23 mouse cellular contexts compared by ENCODE assay signal in genomic region chr10:19627748-19628147, GRCm38 (mm10). TPM values are rescaled to one million over a fixed set of nuclear protein-coding genes. Genes with fewer than 3 reads are reported as not detected.
DNase-seq lines count a peak whose midpoint lies in the region; ATAC-seq and TF ChIP-seq lines count a peak whose summit lies in the region.
"Had no signal": no experiment of that assay in that cellular context is flagged by ENCODE, and none has a peak within 500 bp of the region (broad histone marks: within the 10 kb centered on the region; RNA-seq: fewer than 3 reads in every experiment).

No protein-coding gene starts in this region.

- H3K36me3 ChIP-seq in heart, embryonic 11.5 days (ENCODE audit: control insufficient read depth, insufficient read depth, low read length): no peaks in the 10 kb centered on the region
- H3K36me3 ChIP-seq: midbrain, embryonic 10.5 days; stomach, embryonic 15.5 days had no signal

- H3K9me3 ChIP-seq in heart, embryonic 11.5 days (replicated peaks; ENCODE audit: control insufficient read depth, low read length): no peaks in the 10 kb centered on the region
- H3K9me3 ChIP-seq: midbrain, embryonic 10.5 days; stomach, embryonic 15.5 days had no signal

- no peak for TF ChIP-seq POLR2A in cerebellum, adult 2 months (IDR thresholded peaks at IDR 0.05; ENCODE audit: borderline replicate concordance, insufficient read depth, low read length)

- no peak overlapping the region for H3K27ac ChIP-seq in heart, embryonic 11.5 days (ENCODE audit: low read depth, low read length)
- no peak overlapping the region for H3K27ac ChIP-seq in cerebellum, adult 2 months (ENCODE audit: insufficient read depth, low read length)
- H3K27ac ChIP-seq: midbrain, embryonic 10.5 days; stomach, embryonic 15.5 days had no signal

- H3K4me1 ChIP-seq in heart, embryonic 11.5 days (ENCODE audit: control insufficient read depth, insufficient read depth, low read length): no peaks in the 10 kb centered on the region
- no peaks in the 10 kb centered on the region for H3K4me1 ChIP-seq in cerebellum, adult 2 months (ENCODE audit: control insufficient read depth, insufficient read depth, low read length)
- H3K4me1 ChIP-seq: midbrain, embryonic 10.5 days; stomach, embryonic 15.5 days had no signal

- ATAC-seq in heart, embryonic 11.5 days (replicated peaks; ENCODE audit: insufficient number of reproducible peaks, low FRiP score, low TSS enrichment): no peak
- ATAC-seq in erythroid progenitor cell, adult 5-6 weeks (replicated peaks; ENCODE audit: low FRiP score, poor library complexity, severe bottlenecking): no peak
- ATAC-seq: forebrain, postnatal 0 days had no signal

- WGBS in heart, embryonic 11.5 days (ENCODE audit: insufficient replicate concordance): 81% methylated on average over 4 of the region's 4 CpGs
- 60% methylated on average over 4 of the region's 4 CpGs for WGBS in cerebellum, adult 2 months

- intact Hi-C loops in heart, postnatal 36 days (cut with DNase I): no loop called here

- H3K27me3 ChIP-seq in heart, embryonic 11.5 days (ENCODE audit: control insufficient read depth, insufficient read depth, low read length): no peaks in the 10 kb centered on the region
- no peaks in the 10 kb centered on the region for H3K27me3 ChIP-seq in cerebellum, adult 2 months (ENCODE audit: control insufficient read depth, insufficient read depth, low read length)
- H3K27me3 ChIP-seq: CH12.LX; stomach, embryonic 15.5 days had no signal

- H3K9ac ChIP-seq in heart, embryonic 11.5 days (ENCODE audit: low read depth, low read length): no peak overlapping the region
- H3K9ac ChIP-seq: forebrain, postnatal 0 days; stomach, embryonic 15.5 days had no signal

- no peak overlapping the region for H3K4me2 ChIP-seq in heart, embryonic 11.5 days
- H3K4me2 ChIP-seq: stomach, embryonic 15.5 days had no signal

- no peak for TF ChIP-seq CTCF in cerebellum, adult 2 months (IDR thresholded peaks at IDR 0.05; ENCODE audit: borderline replicate concordance, insufficient read depth, low read depth, low read length)

- no peak overlapping the region for H3K4me3 ChIP-seq in heart, embryonic 11.5 days (ENCODE audit: low read depth, low read length)
- H3K4me3 ChIP-seq in cerebellum, adult 2 months (replicated peaks; ENCODE audit: insufficient read depth, low read depth, low read length): no peak overlapping the region
- H3K4me3 ChIP-seq: erythroblast, embryonic 14.5 days; midbrain, embryonic 10.5 days; stomach, embryonic 15.5 days had no signal

- DNase-seq in gastrocnemius, adult 18-20 months (ENCODE audit: low spot score): peak; percentile 73
- DNase-seq in gastrocnemius, postnatal 4 days (ENCODE audit: low spot score in 2 of 2): no peak
- DNase-seq in heart, postnatal 36 days: peak; percentile 30 to 34
- DNase-seq in adipocyte (ENCODE audit: low spot score): peak; percentile 34
- peak; percentile 74 for DNase-seq in lung, postnatal 25 days (ENCODE audit: low spot score)
- DNase-seq in cerebellum, adult 2 months: no peak
- DNase-seq: adrenal gland, postnatal 14 days; cerebellum, adult 18-20 months; forebrain, postnatal 0 days; kidney, adult 9 months had no signal

RNA-seq across cellular contexts. Expression of gene Il22ra2, which starts 6.0 kb away (rescaled TPM):
- total RNA-seq in gastrocnemius, adult 18-20 months (2021): not detected
- total RNA-seq in gastrocnemius, postnatal 4 days (2021): not detected
- not detected for total RNA-seq in heart, postnatal 36 days (2021)
- polyA plus RNA-seq in heart, embryonic 11.5 days (2014; fragmentation: Nextera tagmentation; extraction: Ambion mirVana): not detected in 2 replicates
- polyA plus RNA-seq in cerebellum, adult 2 months (2012; rRNA removed): not detected in 2 replicates
- not detected in 2 replicates for total RNA-seq in erythroid progenitor cell, adult 5-6 weeks (2015; ENCODE audit: low replicate concordance)
- total RNA-seq in erythroid progenitor cell, adult 5-6 weeks (2017; ENCODE audit: low replicate concordance): 0.64 TPM in 1 of 2 replicates, not detected in the other
- total RNA-seq: forebrain, postnatal 0 days; gastrocnemius, postnatal 36 days; layer of hippocampus, postnatal 14 days; left cerebral cortex, postnatal 14 days; liver, adult 2 months had no signal
- polyA plus RNA-seq: embryonic facial prominence, embryonic 11.5 days; erythroblast, embryonic 14.5 days; forebrain, postnatal 0 days; liver, adult 2 months; lung, embryonic 16.5 days; midbrain, embryonic 10.5 days; neural tube, embryonic 11.5 days had no signal

RNA-seq across cellular contexts. Expression of gene Ifngr1, which starts 36.0 kb away (rescaled TPM):
- total RNA-seq in gastrocnemius, adult 18-20 months (2021): 10 to 100 TPM; 24.2 to 25.6 TPM
- 10 to 100 TPM; 35.2 to 35.7 TPM for total RNA-seq in gastrocnemius, postnatal 4 days (2021)
- total RNA-seq in heart, postnatal 36 days (2021): 10 to 100 TPM; 49.5 to 58.9 TPM
- polyA plus RNA-seq in heart, embryonic 11.5 days (2014; fragmentation: Nextera tagmentation; extraction: Ambion mirVana): 35.0 and 35.7 TPM in 2 replicates
- polyA plus RNA-seq in cerebellum, adult 2 months (2012; rRNA removed): 16.0 and 17.0 TPM in 2 replicates
- 58.3 and 86.9 TPM in 2 replicates for total RNA-seq in erythroid progenitor cell, adult 5-6 weeks (2015; ENCODE audit: low replicate concordance)
- total RNA-seq in erythroid progenitor cell, adult 5-6 weeks (2017; ENCODE audit: low replicate concordance): 36.6 and 37.5 TPM in 2 replicates

Comparison
In these comparisons a context has a peak if more than half of its experiments do, and no peak if none do; other contexts are left out.
1. DNase-seq: peak in gastrocnemius, adult 18-20 months (single experiment), heart, postnatal 36 days (2 of 2), adipocyte (single experiment) and lung, postnatal 25 days (single experiment); none in gastrocnemius, postnatal 4 days (0 of 2) and cerebellum, adult 2 months (0 of 2).